Mouse (Mus musculus): ENCODE measurements around the gene Ifitm5. TPM values are rescaled to one million over a fixed set of nuclear protein-coding genes. Genes with fewer than 3 reads are reported as not detected.

Ifitm5 gene
- polyA plus RNA-seq, 1 experiment from 2014 or later = 1.6 TPM

DNA sequence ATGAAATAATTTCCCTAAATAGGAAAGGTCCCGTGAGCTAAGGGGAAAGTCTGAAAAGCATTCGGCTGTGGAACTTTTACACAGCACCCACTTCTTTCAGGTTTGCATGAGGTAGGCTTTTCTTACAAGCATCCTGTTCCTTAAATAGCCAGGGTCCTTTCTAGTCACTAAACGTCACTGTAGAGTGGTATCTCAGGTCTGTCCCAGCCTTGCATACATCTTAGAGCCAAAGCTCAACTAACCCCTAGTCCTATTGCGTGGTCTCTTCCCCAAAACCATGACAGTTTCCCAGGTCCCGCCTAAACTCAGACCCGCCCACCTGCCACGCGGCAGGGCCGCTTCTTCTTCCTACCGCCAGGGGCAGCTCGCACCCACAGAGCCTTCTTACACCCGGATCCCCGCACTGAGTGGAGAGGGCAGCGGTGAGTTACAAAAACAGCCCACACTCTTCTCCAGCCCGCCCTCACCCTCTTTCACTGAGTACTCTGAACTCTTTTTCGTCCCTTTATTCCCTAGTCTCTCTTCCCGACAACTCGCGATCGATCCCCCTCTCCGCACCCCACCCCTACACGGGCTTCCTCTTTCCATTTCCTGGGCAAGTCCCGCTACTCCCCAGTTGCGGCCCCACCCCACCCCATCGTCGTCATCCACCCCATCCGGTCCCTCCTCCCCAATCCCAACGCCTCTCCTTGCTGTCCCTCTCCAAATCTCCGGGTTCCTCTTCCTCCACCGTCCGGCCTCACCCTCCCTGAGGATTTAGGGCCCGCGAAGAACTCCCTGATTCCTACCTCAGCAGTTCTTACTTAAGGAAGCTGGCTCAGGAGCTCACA lies 8.7 kb downstream of the Ifitm5 start, which contains the start of gene Pgghg:
Gene Pgghg (plus strand): TSS at position 170 of the 830 bp plus-strand sequence.
- no peaks in the 10 kb centered on the region; the same call in 1 of the 2 replicates for H3K27me3 ChIP-seq (replicated peaks; ENCODE audit: insufficient read depth, low read length)
- peak within 1 kb of the TSS; percentile 43 for H3K9ac ChIP-seq (replicated peaks; ENCODE audit: low read depth)
- H3K4me3 ChIP-seq (ENCODE audit: low read depth, low read length) = peak within 1 kb of the TSS; percentile 51
- H3K9me3 ChIP-seq (ENCODE audit: low read length) = no peaks in the 10 kb centered on the region
- H3K27ac ChIP-seq (ENCODE audit: low read length) = peak within 1 kb of the TSS; percentile 93
- peaks cover 13% of the 10 kb centered on the region; the same call in 1 of the 2 replicates for H3K36me3 ChIP-seq (ENCODE audit: insufficient read depth, low read length)
- H3K4me1 ChIP-seq (ENCODE audit: insufficient read depth, low read depth, low read length) = peaks cover 13% of the 10 kb centered on the region; the same call in 1 of the 2 replicates
- TF ChIP-seq CTCF (IDR thresholded peaks at IDR 0.05) = peak; percentile 95
- TF ChIP-seq EP300 (IDR thresholded peaks at IDR 0.05) = peak; percentile 71
- H3K4me2 ChIP-seq (replicated peaks; ENCODE audit: low read depth, low read length) = peak within 1 kb of the TSS; percentile 57
- peak; percentile 96 for DNase-seq (ENCODE audit: low spot score)
- WGBS = 2% methylated on average over 30 of the region's 33 CpGs
- ATAC-seq = peak; percentile 84

DNA sequence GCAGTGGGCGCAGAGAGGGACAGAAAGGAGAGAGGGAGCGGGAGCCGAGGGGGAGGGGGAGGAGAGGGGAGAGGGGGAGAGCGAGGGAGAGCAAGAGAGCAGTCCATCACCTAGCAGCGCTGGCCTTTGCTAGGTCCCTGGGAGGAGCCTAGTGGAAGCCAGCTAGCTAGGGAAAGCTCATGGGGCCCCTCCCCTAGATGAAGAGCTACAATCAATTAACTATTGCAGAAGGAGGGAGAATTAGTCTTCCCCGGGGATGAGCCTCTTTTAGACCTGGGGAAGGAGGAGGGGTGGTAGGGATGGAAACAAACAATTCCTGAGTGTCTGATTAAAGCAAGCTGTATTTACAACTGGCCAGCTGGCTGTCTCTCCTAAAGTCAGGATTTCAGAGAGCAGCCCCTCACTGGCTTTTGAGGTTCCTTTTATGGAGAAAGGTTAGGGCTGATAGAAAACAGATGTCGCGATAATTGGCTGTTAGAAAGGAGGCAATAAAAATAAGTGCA lies 10.4 kb downstream of the Ifitm5 start:
- H3K36me3 ChIP-seq (ENCODE audit: insufficient read depth, low read length) = no peaks in the 10 kb centered on the region
- peaks cover 13% of the 10 kb centered on the region; the same call in 1 of the 2 replicates for H3K4me1 ChIP-seq (ENCODE audit: insufficient read depth, low read depth, low read length)
- TF ChIP-seq CTCF (IDR thresholded peaks at IDR 0.05) = no peak
- TF ChIP-seq EP300 (IDR thresholded peaks at IDR 0.05) = peak; percentile 39; the same call in 1 of the 2 replicates
- H3K27ac ChIP-seq (ENCODE audit: low read length) = peak overlapping the region; percentile 34
- H3K4me2 ChIP-seq (replicated peaks; ENCODE audit: low read depth, low read length) = 0 out of 2 replicates have a peak overlapping the region, but pooled peaks have one; percentile 22
- no peaks in the 10 kb centered on the region for H3K9me3 ChIP-seq (ENCODE audit: low read length)
- H3K9ac ChIP-seq (replicated peaks; ENCODE audit: low read depth) = no peak overlapping the region
- peak; percentile 93 for DNase-seq (ENCODE audit: low spot score)
- WGBS = 14% methylated on average over 8 of the region's 8 CpGs
- ATAC-seq = peak; percentile 59
- H3K4me3 ChIP-seq (ENCODE audit: low read depth, low read length) = no peak overlapping the region
- H3K27me3 ChIP-seq (replicated peaks; ENCODE audit: insufficient read depth, low read length) = no peaks in the 10 kb centered on the region; the same call in 1 of the 2 replicates

DNA sequence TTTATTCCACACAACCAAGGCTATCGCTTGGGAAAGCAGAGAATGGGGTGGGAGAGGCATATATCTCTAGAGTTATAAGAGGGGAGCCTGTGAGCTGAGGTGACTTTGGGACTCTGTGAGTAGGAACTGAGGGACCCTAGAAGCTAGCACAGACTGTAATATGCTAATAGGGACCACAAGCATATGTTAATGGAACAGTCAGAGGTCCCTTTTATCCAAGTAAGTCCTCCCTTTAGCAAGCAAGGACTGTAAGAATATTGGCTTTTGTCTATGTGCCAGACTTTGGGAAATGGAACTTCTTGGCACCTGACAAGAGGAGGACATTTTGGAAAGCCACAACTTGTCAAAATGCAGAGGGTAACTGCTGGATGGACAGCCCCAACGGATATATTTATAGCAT lies 11.2 kb downstream of the Ifitm5 start:
- H3K27ac ChIP-seq (ENCODE audit: low read length) = peak overlapping the region; percentile 34
- H3K4me3 ChIP-seq (ENCODE audit: low read depth, low read length) = no peak overlapping the region
- no peak overlapping the region for H3K4me2 ChIP-seq (replicated peaks; ENCODE audit: low read depth, low read length)
- no peak overlapping the region for H3K9ac ChIP-seq (replicated peaks; ENCODE audit: low read depth)
- 29% methylated on average over 2 of the region's 2 CpGs for WGBS
- DNase-seq (ENCODE audit: low spot score) (peak; percentile 19), ATAC-seq (no peak)
- no peak for TF ChIP-seq CTCF (IDR thresholded peaks at IDR 0.05)
- TF ChIP-seq EP300 (IDR thresholded peaks at IDR 0.05) = no peak
- peaks cover 13% of the 10 kb centered on the region; the same call in 1 of the 2 replicates for H3K4me1 ChIP-seq (ENCODE audit: insufficient read depth, low read depth, low read length)
- no peaks in the 10 kb centered on the region; the same call in 1 of the 2 replicates for H3K27me3 ChIP-seq (replicated peaks; ENCODE audit: insufficient read depth, low read length)
- H3K9me3 ChIP-seq (ENCODE audit: low read length) = no peaks in the 10 kb centered on the region
- H3K36me3 ChIP-seq (ENCODE audit: insufficient read depth, low read length) = no peaks in the 10 kb centered on the region

DNA sequence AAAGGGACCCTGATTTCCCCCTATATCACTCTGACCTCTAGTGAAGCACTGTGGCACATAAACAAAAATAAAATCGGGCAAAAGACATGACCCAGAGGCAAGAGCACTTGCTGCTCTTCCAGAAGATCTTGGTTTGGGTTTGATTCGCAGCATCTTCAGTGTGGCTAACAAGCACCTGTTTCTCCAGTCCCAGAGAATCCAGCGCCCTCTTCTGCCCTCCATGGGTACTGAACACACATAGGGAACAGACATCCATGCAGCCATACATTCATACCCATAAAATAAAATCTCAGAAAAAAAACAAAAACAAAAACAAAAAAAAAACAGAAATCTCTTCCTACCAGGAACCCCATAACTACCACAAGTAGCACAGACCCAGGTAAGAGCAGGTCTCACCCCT lies 11.7 kb downstream of the Ifitm5 start:
- DNase-seq (ENCODE audit: low spot score) (no peak), ATAC-seq (no peak)
- no peaks in the 10 kb centered on the region; the same call in 1 of the 2 replicates for H3K27me3 ChIP-seq (replicated peaks; ENCODE audit: insufficient read depth, low read length)
- TF ChIP-seq CTCF (IDR thresholded peaks at IDR 0.05) (peak; percentile 58), EP300 (IDR thresholded peaks at IDR 0.05) (no peak)
- no peaks in the 10 kb centered on the region for H3K36me3 ChIP-seq (ENCODE audit: insufficient read depth, low read length)
- no peak overlapping the region for H3K4me3 ChIP-seq (ENCODE audit: low read depth, low read length)
- WGBS = 42% methylated on average over 3 of the region's 3 CpGs
- no peak overlapping the region for H3K4me2 ChIP-seq (replicated peaks; ENCODE audit: low read depth, low read length)
- H3K27ac ChIP-seq (ENCODE audit: low read length) = no peak overlapping the region
- no peaks in the 10 kb centered on the region for H3K9me3 ChIP-seq (ENCODE audit: low read length)
- no peak overlapping the region for H3K9ac ChIP-seq (replicated peaks; ENCODE audit: low read depth)
- peaks cover 12% of the 10 kb centered on the region; the same call in 1 of the 2 replicates for H3K4me1 ChIP-seq (ENCODE audit: insufficient read depth, low read depth, low read length)

DNA sequence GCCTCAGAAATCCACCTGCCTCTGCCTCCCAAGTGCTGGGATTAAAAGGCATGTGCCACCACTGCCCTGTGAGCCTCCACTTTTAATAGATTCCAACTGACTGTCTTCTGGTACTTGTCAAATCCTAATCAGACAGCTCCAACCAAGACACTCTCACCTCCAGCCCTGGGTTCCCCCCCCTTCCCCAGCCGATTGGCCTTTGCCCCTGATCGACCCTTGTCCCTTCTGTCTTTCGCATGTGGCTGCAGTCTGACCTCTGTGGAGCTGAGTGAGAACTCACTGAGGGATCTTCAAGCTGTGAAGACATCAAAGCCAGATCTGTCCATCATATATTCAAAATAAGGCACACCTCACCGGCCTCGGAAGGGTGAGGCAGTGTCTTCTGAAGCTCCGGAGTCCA lies 22.9 kb downstream of the Ifitm5 start:
- H3K4me1 ChIP-seq (ENCODE audit: insufficient read depth, low read depth, low read length) = peaks cover 9% of the 10 kb centered on the region; the same call in 1 of the 2 replicates
- TF ChIP-seq CTCF (IDR thresholded peaks at IDR 0.05) (no peak), EP300 (IDR thresholded peaks at IDR 0.05) (no peak)
- peaks cover 28% of the 10 kb centered on the region for H3K27me3 ChIP-seq (replicated peaks; ENCODE audit: insufficient read depth, low read length)
- H3K4me2 ChIP-seq (replicated peaks; ENCODE audit: low read depth, low read length) = no peak overlapping the region
- H3K4me3 ChIP-seq (ENCODE audit: low read depth, low read length) = no peak overlapping the region
- no peaks in the 10 kb centered on the region for H3K36me3 ChIP-seq (ENCODE audit: insufficient read depth, low read length)
- 74% methylated on average over 6 of the region's 6 CpGs for WGBS
- H3K9ac ChIP-seq (replicated peaks; ENCODE audit: low read depth) = no peak overlapping the region
- H3K9me3 ChIP-seq (ENCODE audit: low read length) = no peaks in the 10 kb centered on the region
- DNase-seq (ENCODE audit: low spot score) = no peak
- no peak for ATAC-seq
- no peak overlapping the region for H3K27ac ChIP-seq (ENCODE audit: low read length)

DNA sequence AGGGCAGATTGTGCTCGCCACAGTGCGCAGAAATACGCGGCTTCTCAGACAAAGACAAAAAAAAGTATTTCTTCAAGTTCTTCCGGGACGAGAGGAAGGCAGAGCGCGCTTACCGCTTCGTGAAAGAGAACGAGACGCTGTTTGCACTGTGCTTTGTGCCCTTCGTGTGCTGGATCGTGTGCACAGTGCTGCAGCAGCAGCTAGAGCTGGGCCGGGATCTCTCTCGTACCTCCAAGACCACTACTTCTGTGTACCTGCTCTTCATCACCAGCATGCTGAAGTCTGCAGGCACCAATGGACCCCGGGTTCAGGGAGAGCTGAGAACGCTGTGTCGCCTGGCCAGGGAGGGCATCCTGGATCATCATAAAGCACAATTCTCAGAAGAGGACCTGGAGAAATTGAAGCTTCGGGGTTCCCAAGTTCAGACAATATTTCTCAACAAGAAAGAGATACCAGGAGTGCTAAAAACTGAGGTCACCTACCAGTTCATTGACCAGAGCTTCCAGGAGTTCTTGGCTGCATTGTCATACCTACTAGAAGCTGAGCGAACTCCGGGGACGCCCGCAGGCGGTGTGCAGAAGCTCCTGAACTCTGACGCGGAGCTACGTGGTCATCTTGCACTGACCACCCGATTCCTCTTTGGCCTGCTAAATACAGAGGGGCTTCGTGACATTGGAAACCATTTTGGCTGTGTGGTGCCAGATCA lies 26.9 kb downstream of the Ifitm5 start:
- no peak overlapping the region for H3K9ac ChIP-seq (replicated peaks; ENCODE audit: low read depth)
- H3K4me2 ChIP-seq (replicated peaks; ENCODE audit: low read depth, low read length) = peak overlapping the region; percentile 46
- no peak for ATAC-seq
- no peaks in the 10 kb centered on the region for H3K9me3 ChIP-seq (ENCODE audit: low read length)
- 21% methylated on average over 30 of the region's 30 CpGs for WGBS
- H3K27ac ChIP-seq (ENCODE audit: low read length) = no peak overlapping the region
- peaks cover 10% of the 10 kb centered on the region; the same call in 1 of the 2 replicates for H3K4me1 ChIP-seq (ENCODE audit: insufficient read depth, low read depth, low read length)
- H3K36me3 ChIP-seq (ENCODE audit: insufficient read depth, low read length) = no peaks in the 10 kb centered on the region
- H3K4me3 ChIP-seq (ENCODE audit: low read depth, low read length) = peak overlapping the region; percentile 24; the same call in 1 of the 2 replicates
- H3K27me3 ChIP-seq (replicated peaks; ENCODE audit: insufficient read depth, low read length) = peaks cover 55% of the 10 kb centered on the region
- no peak for DNase-seq (ENCODE audit: low spot score)
- TF ChIP-seq EP300 (IDR thresholded peaks at IDR 0.05) = no peak
- TF ChIP-seq CTCF (IDR thresholded peaks at IDR 0.05) = no peak

All from lung, postnatal 0 days (tissue).